Mouse (Mus musculus): ENCODE measurements around the gene Ces2c.
"Not testable (repeated sequence)": the region's sequence is repeated elsewhere in the genome, so short reads cannot be mapped to it uniquely, and the experiment has no call there.

The Ces2c gene

DNA sequence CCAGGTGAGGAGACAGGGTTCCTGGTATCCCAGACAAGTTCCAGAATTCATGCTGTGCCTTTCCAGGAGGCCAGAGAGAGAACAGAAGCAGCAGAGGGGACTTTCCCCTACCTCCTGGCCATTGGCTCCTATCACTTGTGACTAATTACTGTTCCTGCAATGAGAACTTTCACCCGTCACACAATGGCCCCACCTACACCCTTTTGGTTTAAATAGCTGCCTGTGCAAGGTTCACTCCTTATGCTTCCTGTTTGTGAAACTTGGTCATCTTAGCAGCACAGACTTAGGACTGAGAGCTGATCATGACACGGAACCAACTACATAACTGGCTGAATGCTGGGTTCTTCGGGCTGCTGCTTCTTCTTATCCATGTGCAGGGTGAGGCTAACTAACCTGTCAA lies at the start of gene Ces2c:
Gene Ces2c, plus strand, starts transcription at position 238 of the 400 bp plus-strand sequence.
- peak; percentile 66 to 76 for DNase-seq

DNA sequence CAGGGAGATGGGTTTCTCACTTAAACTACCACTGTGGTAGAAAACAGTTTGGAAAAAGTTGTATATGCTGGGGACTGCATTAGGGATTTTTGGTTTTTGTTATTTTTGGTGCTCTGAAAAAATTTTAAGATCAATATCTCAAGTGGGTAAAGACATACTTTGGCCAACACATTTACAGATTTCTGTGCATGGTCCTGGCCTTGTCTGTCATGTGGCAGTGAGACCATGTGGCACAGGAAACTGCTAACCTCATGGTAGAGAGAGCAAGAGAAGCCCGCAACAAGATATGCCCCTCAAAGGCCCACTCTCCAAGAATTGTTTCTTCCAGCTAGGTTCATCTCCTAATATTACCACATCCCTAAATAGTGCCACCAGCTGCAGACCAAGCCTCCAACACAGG lies 47.5 kb upstream of the Ces2c start:
- no peak for DNase-seq

DNA sequence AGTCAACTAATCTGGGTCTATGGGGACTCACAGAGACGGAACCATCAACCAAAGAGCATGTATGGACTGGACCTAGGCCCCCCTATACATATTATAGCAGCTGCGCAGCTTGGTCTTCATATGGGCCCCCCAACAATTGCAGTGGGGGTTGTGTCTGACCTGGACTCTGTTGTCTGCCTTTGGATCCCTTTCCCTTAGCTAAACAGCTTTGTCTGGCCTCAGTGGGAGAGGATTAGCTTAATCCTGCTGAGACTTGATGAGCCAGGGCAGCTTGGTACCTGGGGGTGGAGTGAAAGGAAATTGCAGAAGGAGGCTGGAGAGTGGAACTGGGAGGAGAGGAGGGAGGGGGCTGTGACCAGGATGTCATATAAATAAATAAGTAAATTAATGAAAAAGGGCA lies 40.7 kb upstream of the Ces2c start:
- no peak for DNase-seq

DNA sequence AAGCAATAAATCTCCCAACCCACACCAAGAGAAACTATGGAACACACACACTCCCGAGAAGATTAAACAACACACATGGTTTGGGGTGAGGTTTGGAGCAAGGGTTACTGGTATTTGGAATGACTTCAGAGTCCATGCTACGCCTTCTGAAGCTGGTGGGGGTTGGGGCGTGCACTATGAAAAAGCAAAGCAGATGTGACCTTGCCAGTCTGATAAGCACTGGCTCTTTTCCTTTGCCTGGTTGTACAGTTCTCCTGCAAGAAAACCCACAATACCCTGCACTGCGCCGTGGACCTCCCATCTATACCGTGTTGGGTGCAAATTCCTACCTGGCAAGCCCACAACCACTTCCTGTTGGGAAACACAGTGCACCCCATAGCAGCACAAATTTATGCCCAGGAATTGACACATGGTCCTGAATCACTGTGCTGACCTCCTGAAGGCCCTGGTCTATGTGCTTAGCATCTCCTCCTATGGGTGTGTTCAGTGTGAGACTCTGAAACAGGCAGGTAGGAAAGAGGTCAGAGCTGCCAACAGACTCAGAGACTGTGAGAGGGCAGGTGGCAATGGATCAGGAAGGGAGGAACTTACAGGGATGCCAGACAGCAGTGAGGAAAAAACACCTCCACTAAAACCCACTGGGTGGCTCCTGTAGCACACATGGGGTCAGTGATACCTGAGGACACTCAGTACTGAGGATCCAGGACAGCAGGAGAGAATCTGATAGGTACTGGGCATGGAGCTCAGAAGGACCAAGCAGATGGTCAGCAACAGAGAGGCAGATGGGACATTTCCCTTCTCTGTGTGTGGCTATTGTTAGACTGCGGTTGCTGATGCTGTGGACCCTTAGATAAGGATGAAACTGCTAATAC lies 38.1 kb upstream of the Ces2c start:
- DNase-seq = no peak

DNA sequence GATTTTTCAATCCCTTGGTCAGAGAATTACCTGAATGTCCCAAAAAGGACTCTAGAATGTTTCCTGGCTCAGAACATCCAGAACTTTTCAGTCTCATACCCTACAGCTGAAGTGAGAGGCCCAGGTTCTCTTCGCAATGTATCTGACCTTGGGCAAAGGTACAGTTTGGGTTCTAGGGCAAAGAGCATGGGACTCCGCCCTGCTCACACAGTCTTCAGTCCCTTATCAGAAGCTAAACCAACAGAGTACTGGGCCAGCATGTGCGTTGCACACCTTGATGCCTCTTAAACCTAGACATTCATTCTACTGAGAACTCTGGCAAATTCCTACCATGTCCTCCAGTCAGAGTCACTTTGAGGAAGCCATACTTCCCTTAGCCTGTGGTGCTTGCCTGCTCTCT lies 37.4 kb upstream of the Ces2c start:
- no peak for DNase-seq

DNA sequence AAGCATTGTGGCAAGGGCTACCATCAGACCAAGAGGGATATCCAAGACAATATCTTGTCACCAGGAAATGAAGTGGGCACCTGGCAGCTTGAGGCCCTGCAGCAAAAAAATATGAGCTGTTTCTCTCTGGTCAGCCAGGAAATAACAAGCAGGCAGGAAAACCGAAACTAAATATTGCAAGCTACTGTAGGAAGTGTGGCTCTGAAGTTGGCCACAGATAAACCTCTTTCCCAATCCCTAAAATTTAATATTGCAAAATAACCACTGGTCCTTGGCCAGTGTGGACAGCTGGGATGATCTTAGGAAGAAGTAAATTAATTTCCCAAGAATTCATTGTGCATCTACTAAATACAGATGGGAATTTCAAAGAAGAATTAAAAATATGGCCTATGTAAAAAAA lies 20.0 kb upstream of the Ces2c start:
- no peak for DNase-seq

DNA sequence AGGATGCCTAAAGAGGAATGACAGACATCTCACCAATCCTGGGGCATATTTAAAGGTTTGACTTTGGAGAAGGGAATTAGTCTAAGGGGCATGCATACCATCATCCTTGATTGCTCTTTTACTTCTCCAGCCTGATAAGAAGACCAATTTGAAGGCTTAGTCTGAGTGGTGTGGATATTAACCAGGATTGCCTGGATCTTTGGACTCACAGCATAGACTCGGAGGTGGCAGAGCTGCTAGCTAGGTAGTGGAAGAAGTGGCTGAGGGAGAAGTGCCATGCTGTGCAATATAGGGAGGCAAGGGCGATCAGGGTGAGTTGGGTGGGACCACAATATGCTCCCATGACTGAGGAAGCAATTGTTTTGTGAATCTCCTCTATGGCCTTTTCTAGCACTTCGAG lies 18.6 kb upstream of the Ces2c start:
- DNase-seq = peak in 1 of 2 experiments; percentile 16

DNA sequence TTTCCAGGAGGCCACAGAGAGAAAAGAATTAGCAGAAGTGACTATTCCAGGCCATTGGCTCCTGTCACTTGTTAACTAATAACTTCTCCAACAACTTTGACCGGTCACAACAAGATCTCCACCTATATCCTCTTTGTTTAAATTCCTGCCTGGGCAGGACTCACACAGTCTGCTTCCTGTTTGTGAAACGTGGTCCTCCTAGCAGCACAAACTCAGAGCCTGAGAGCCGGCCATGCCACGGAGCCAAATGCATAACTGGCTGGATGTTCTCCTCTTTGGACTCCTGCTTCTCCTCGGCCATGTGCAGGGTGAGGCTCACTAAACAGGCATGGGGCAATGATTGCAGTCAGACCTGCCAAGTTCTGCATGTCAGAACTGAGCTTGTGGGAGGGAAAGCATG lies 15.4 kb upstream of the Ces2c start, which contains the start of gene Ces2b:
Gene Ces2b, plus strand, starts transcription at position 133 of the 400 bp plus-strand sequence.
- peak; percentile 33 to 39 for DNase-seq

DNA sequence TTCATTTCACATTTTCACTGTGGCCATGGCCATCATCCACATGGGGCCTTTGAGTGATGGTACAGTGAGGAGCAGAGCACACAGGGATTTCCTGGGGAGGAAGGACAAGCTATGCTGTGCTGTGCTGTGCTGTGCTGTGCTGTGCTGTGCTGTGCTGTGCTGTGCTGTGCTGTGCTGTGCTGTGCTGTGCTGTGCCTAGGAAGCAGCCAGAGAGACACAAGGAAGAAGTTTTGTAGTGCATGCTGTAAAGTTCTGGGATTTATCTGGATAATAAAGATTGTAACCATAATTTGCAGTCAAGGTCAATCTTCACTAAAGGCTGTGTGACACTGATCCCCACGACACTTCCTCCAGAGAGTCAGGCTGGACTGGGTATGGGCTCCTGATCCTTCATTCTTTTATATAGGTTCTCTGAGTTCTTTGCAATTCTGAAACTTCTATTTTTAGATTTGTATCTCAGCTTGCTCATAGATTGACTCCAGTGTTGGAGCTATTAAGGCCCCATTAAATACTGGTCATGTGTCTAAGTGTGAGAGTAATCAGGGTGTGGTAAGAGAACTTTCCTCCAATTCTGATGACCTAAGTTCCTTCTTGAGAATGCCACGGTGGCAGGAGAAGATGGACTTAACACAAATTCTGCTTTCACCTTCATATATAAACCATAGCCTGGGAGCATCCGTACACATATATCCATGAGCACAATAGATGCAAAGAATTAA lies 5.3 kb upstream of the Ces2c start:
- no peak for DNase-seq

DNA sequence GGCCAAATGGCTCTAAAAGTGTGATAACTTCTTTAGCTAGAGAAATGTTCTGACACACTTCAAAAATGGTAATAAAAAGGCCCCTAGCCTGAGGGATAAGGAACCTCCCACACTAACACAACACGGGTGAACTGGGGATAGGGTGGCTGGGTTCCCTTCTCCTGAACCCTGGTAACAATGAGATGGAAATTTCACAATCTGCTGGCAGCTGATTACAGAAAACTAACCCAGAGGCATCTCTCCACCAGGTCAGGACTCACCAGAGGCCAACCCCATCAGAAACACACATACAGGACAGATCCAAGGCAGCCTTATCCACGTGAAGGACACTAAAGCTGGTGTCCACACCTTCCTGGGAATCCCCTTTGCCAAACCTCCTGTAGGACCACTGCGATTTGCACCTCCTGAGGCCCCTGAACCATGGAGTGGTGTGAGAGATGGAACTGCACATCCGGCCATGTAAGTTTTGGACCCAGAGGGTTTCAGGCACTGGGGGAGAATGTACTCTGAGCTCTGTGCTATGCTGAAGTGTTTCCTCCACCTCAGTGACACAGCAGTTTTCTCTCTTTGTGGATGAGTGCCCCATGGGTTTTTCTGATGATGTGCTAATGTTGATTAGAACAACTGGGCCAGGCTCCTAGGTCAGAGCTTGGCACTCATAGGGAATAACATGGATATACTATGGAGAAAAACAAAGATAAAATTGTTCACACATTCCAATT lies 1.0 kb downstream of the Ces2c start:
- DNase-seq = peak in 1 of 2 experiments; percentile 16

DNA sequence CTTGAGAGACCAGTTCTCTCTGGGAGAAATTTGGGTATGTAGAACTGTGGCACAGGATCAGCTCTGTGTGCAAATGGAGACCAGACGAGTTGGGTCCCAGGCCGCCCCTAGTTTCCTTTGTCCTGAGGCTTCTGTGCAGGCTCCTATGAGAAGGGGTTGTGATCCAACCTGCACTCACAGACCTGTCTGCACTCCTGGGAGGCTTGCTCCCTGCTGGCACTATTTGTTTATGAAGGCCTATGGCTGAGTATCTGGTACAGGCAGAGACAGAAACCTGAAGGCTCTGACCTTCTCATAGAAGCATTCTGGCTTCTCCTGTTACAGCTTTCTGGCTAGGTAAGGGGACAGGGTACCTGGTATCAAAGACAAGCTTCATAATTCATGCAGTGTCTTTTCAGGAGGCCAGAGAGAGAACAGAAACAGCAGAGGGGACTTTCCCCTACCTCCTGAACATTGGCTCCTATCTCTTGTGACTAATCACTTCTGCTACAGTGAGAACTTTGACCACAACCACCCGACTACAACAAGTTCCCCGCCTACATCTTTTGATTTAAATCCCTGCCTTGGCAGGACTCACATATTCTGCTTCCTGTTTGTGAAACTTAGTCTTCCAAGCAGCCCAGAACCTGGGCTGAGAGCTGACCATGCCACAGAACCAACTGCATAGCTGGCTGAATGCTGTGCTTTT lies 20.1 kb downstream of the Ces2c start:
- DNase-seq = not testable (repeated sequence)

DNA sequence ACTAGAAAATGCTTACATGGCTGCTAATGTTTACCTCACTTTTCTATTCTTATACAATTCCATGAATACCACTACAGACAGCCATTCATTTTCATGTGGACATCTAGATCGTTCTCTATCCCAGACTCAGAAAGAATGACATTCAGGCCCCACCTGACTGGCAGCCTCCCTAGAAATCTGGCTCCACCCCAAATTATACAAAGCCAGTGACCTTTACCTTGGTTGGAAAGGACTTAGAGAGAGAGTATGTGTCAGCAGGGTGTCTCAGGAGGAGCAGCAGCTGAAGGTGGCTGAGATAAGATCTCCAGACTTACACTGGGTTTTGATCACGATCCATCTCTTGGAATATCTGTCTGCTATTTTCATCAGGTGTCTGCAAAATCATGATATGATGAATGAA lies 22.0 kb downstream of the Ces2c start:
- DNase-seq = not testable (repeated sequence)

DNA sequence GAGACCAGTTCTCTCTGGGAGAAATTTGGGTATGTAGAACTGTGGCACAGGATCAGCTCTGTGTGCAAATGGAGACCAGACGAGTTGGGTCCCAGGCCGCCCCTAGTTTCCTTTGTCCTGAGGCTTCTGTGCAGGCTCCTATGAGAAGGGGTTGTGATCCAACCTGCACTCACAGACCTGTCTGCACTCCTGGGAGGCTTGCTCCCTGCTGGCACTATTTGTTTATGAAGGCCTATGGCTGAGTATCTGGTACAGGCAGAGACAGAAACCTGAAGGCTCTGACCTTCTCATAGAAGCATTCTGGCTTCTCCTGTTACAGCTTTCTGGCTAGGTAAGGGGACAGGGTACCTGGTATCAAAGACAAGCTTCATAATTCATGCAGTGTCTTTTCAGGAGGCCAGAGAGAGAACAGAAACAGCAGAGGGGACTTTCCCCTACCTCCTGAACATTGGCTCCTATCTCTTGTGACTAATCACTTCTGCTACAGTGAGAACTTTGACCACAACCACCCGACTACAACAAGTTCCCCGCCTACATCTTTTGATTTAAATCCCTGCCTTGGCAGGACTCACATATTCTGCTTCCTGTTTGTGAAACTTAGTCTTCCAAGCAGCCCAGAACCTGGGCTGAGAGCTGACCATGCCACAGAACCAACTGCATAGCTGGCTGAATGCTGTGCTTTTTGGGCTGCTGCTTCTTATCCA lies 39.5 kb downstream of the Ces2c start:
- DNase-seq = not testable (repeated sequence)

DNA sequence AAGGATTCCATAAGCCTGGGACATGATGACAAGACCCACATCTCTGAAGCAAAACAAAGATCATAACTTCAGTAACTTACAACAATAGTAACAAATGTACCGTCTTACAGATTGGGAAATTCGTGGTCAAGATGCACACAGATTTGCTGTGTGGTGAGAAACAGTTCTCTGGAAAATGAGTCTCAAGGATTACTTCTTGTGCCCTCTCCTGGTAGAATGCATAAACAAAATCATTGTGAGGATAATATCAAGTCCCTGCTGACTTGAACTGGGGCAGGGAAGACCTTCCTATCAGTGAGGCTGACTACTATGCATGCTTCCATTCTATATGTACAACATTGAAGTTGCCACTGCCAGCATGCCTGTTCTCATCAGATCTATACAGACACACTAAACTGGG lies 54.9 kb downstream of the Ces2c start:
- no peak for DNase-seq
